Mouse (Mus musculus) hindbrain, embryonic 13.5 days (tissue): ENCODE measurements around the gene Zfp142. TPM values are rescaled to one million over a fixed set of nuclear protein-coding genes. Genes with fewer than 3 reads are reported as not detected.
A peak's percentile ranks its signal among the peaks of the same experiment; 100 is the strongest.

Source experiments
- ATAC-seq: fragments of 200-750 bp; cut with Nextera tagmentation; 2 replicates; pipeline ENCODE4 v1.8.0; 2017; ENCODE audit warnings: moderate TSS enrichment; ENCODE audit not compliant: low FRiP score
- H3K27ac ChIP-seq: fragments of 300-500 bp; sonication (generic); 2 replicates; pipeline ENCODE4 v1.5.1; 2015; ENCODE audit warnings: inconsistent platforms, mild to moderate bottlenecking, moderate library complexity
- H3K27me3 ChIP-seq: fragments of 300-500 bp; sonication (generic); 2 replicates; pipeline ENCODE4 v1.6.1; 2015; ENCODE audit warnings: mild to moderate bottlenecking, inconsistent platforms
- H3K36me3 ChIP-seq: fragments of 300-500 bp; sonication (generic); 2 replicates; pipeline ENCODE4 v1.6.1; 2015; ENCODE audit warnings: mild to moderate bottlenecking, inconsistent platforms
- H3K4me1 ChIP-seq: fragments of 300-500 bp; sonication (generic); replicated peaks from 2 replicates; pipeline ENCODE4 v1.6.1; 2015; ENCODE audit warnings: inconsistent platforms
- H3K4me2 ChIP-seq: fragments of 300-500 bp; sonication (generic); 2 replicates; pipeline ENCODE4 v1.6.1; 2015; ENCODE audit warnings: inconsistent platforms, mild to moderate bottlenecking, moderate library complexity
- H3K4me3 ChIP-seq: fragments of 300-500 bp; sonication (generic); 2 replicates; pipeline ENCODE4 v1.5.1; 2015; ENCODE audit warnings: mild to moderate bottlenecking, inconsistent platforms
- H3K9ac ChIP-seq: fragments of 300-500 bp; sonication (generic); 2 replicates; pipeline ENCODE4 v1.6.1; 2015; ENCODE audit warnings: mild to moderate bottlenecking, inconsistent platforms
- H3K9me3 ChIP-seq: fragments of 300-500 bp; sonication (generic); 2 replicates; pipeline ENCODE4 v1.6.1; 2016; ENCODE audit warnings: inconsistent platforms
- WGBS: fragments of 180-500 bp; shearing (Covaris S2); methylation state at CpG from one replicate; pipeline ENCODE4 v1.1.7; 2015; 5-methylcytosine and 5-hydroxymethylcytosine counted together
- microRNA-seq: library from miRNA; unstranded; fragments of <30 nt; microRNA quantifications from one replicate; pipeline ENCODE4, GENCODE M21; 2016
- polyA plus RNA-seq: library from polyadenylated mRNA; unstranded; fragments of >200 nt; fragmentation: Nextera tagmentation; extraction: Ambion mirVana; gene quantifications from 2 replicates; pipeline ENCODE4 v1.2.1, GENCODE M21; 2015

Zfp142 gene
- polyA plus RNA-seq, 1 experiment from 2014 or later: 8.3 TPM

- Histone ChIP-seq H3K4me2 (no peak overlapping the region), H3K9ac (no peak overlapping the region), H3K36me3 (peaks cover 93% of the 10 kb centered on the region), H3K4me1 (no peaks in the 10 kb centered on the region), H3K9me3 (no peaks in the 10 kb centered on the region), H3K4me3 (no peak overlapping the region), H3K27ac (no peak overlapping the region), H3K27me3 (no peaks in the 10 kb centered on the region)
- WGBS: 93% methylated on average over 29 of the region's 29 CpGs
- ATAC-seq: no peak
Observed at GRCm38 (mm10) chr1:74569739-74570719, 18.0 kb downstream of the Zfp142 start.

GRCm38 (mm10) chr1:74565834-74566233 lies 22.2 kb downstream of the Zfp142 start:
- Histone ChIP-seq H3K4me2 (no peak overlapping the region), H3K36me3 (peaks cover 76% of the 10 kb centered on the region), H3K4me1 (no peaks in the 10 kb centered on the region), H3K4me3 (no peak overlapping the region), H3K9ac (no peak overlapping the region), H3K9me3 (no peaks in the 10 kb centered on the region), H3K27ac (no peak overlapping the region), H3K27me3 (no peaks in the 10 kb centered on the region)
- 71% methylated on average over 6 of the region's 6 CpGs for WGBS
- no peak for ATAC-seq

GRCm38 (mm10) chr1:74559061-74559460 lies 29.0 kb downstream of the Zfp142 start:
- Histone ChIP-seq H3K36me3 (peaks cover 13% of the 10 kb centered on the region), H3K4me3 (no peak overlapping the region), H3K9me3 (no peaks in the 10 kb centered on the region), H3K4me1 (no peaks in the 10 kb centered on the region), H3K4me2 (no peak overlapping the region), H3K9ac (no peak overlapping the region), H3K27ac (no peak overlapping the region), H3K27me3 (no peaks in the 10 kb centered on the region)
- 85% methylated on average over 5 of the region's 5 CpGs for WGBS
- ATAC-seq: no peak

GRCm38 (mm10) chr1:74544184-74544583 lies 43.9 kb downstream of the Zfp142 start, which contains the start of gene Usp37:
TSS of gene Usp37 (minus strand) at chr1:74544284.
- H3K4me3 ChIP-seq: 0 out of 2 replicates have a peak within 1 kb of the TSS, but pooled peaks have one; percentile 4
- 29% methylated on average over 4 of the region's 4 CpGs for WGBS
- no peak within 1 kb of the TSS for H3K27ac ChIP-seq
- no peak for ATAC-seq
- H3K27me3 ChIP-seq: no peaks in the 10 kb centered on the region
- no peaks in the 10 kb centered on the region for H3K9me3 ChIP-seq
- H3K4me2 ChIP-seq: peak within 1 kb of the TSS; percentile 35
- peaks cover 17% of the 10 kb centered on the region for H3K4me1 ChIP-seq
- H3K9ac ChIP-seq: no peak within 1 kb of the TSS
- no peaks in the 10 kb centered on the region for H3K36me3 ChIP-seq

GRCm38 (mm10) chr1:74542451-74542961 lies 45.5 kb downstream of the Zfp142 start, which contains the start of gene Plcd4:
TSS of gene Plcd4 (plus strand) at chr1:74542888.
- WGBS: 12% methylated on average over 6 of the region's 6 CpGs
- Histone ChIP-seq H3K4me1 (peaks cover 17% of the 10 kb centered on the region), H3K9ac (peak within 1 kb of the TSS; percentile 9), H3K27ac (peak within 1 kb of the TSS; percentile 46), H3K9me3 (no peaks in the 10 kb centered on the region), H3K27me3 (no peaks in the 10 kb centered on the region), H3K4me3 (peak within 1 kb of the TSS; percentile 4; the same call in 1 of the 2 replicates), H3K36me3 (no peaks in the 10 kb centered on the region), H3K4me2 (peak within 1 kb of the TSS; percentile 35)
- peak; percentile 63; the same call in 1 of the 2 replicates for ATAC-seq

GRCm38 (mm10) chr1:74538650-74539049 lies 49.4 kb downstream of the Zfp142 start:
- Histone ChIP-seq H3K27ac (no peak overlapping the region), H3K4me1 (peaks cover 17% of the 10 kb centered on the region), H3K9me3 (no peaks in the 10 kb centered on the region), H3K4me2 (no peak overlapping the region), H3K4me3 (no peak overlapping the region), H3K9ac (no peak overlapping the region), H3K36me3 (no peaks in the 10 kb centered on the region), H3K27me3 (no peaks in the 10 kb centered on the region)
- ATAC-seq: no peak

- no peak overlapping the region for H3K4me3 ChIP-seq
- WGBS: 96% methylated on average over 7 of the region's 7 CpGs
- ATAC-seq: no peak
- no peak overlapping the region for H3K27ac ChIP-seq
- H3K36me3 ChIP-seq: peaks cover 90% of the 10 kb centered on the region
- H3K4me1 ChIP-seq: no peaks in the 10 kb centered on the region
- no peak overlapping the region for H3K4me2 ChIP-seq
- H3K9me3 ChIP-seq: no peaks in the 10 kb centered on the region
- H3K9ac ChIP-seq: no peak overlapping the region
- H3K27me3 ChIP-seq: no peaks in the 10 kb centered on the region
Observed at GRCm38 (mm10) chr1:74528589-74528988, 59.5 kb downstream of the Zfp142 start.

GRCm38 (mm10) chr1:74524746-74525145 lies 63.3 kb downstream of the Zfp142 start:
- H3K9ac ChIP-seq: no peak overlapping the region
- ATAC-seq: no peak
- peaks cover 88% of the 10 kb centered on the region for H3K36me3 ChIP-seq
- no peaks in the 10 kb centered on the region for H3K9me3 ChIP-seq
- H3K27me3 ChIP-seq: no peaks in the 10 kb centered on the region
- no peaks in the 10 kb centered on the region for H3K4me1 ChIP-seq
- no peak overlapping the region for H3K27ac ChIP-seq
- no peak overlapping the region for H3K4me3 ChIP-seq
- WGBS: 93% methylated on average over 4 of the region's 4 CpGs
- H3K4me2 ChIP-seq: no peak overlapping the region

GRCm38 (mm10) chr1:74519875-74520274 lies 68.2 kb downstream of the Zfp142 start:
- no peak overlapping the region for H3K4me2 ChIP-seq
- H3K36me3 ChIP-seq: peaks cover 52% of the 10 kb centered on the region
- no peak for ATAC-seq
- no peak overlapping the region for H3K4me3 ChIP-seq
- no peak overlapping the region for H3K9ac ChIP-seq
- no peaks in the 10 kb centered on the region for H3K4me1 ChIP-seq
- no peaks in the 10 kb centered on the region for H3K27me3 ChIP-seq
- no peak overlapping the region for H3K27ac ChIP-seq
- no peaks in the 10 kb centered on the region for H3K9me3 ChIP-seq

Small RNA genes within 50 kb of the gene (microRNA-seq; reads per million reads assigned to microRNA genes)
- gene Gm25035: not detected

Other genes starting within 250 kb of the Zfp142 start
- gene Catip, start 226.1 kb downstream of the Zfp142 start, polyA plus RNA-seq: 0.80 and 1.6 TPM in 2 replicates
- 2.4 and 2.5 TPM in 2 replicates for gene Slc11a1, start 213.1 kb downstream of the Zfp142 start, polyA plus RNA-seq
- gene Ctdsp1, start 196.7 kb downstream of the Zfp142 start, polyA plus RNA-seq: 18.5 and 19.8 TPM in 2 replicates
- gene Vil1, start 178.9 kb downstream of the Zfp142 start, polyA plus RNA-seq: 0.16 and 0.18 TPM in 2 replicates
- 49.6 and 51.6 TPM in 2 replicates for gene Cnot9, start 82.2 kb downstream of the Zfp142 start, polyA plus RNA-seq
- 3.4 and 4.1 TPM in 2 replicates for gene Plcd4, start 45.4 kb downstream of the Zfp142 start, polyA plus RNA-seq
- 27.2 and 28.1 TPM in 2 replicates for gene Usp37, start 44.0 kb downstream of the Zfp142 start, polyA plus RNA-seq
- 21.6 and 23.3 TPM in 2 replicates for gene Bcs1l, start within 50 bp of the Zfp142 start, polyA plus RNA-seq
- 46.4 and 47.5 TPM in 2 replicates for gene Rnf25, start 13.2 kb upstream of the Zfp142 start, polyA plus RNA-seq
- 22.1 and 24.8 TPM in 2 replicates for gene Stk36, start 13.2 kb upstream of the Zfp142 start, polyA plus RNA-seq
- gene Ttll4, start 73.5 kb upstream of the Zfp142 start, polyA plus RNA-seq: 11.9 and 13.3 TPM in 2 replicates
- gene Cyp27a1, start 125.3 kb upstream of the Zfp142 start, polyA plus RNA-seq: 2.1 TPM in 2 replicates
- 0.16 and 0.21 TPM in 2 replicates for gene Prkag3, start 161.0 kb upstream of the Zfp142 start, polyA plus RNA-seq
- gene Wnt6, start 183.6 kb upstream of the Zfp142 start, polyA plus RNA-seq: 3.6 and 4.5 TPM in 2 replicates
- gene Wnt10a, start 203.3 kb upstream of the Zfp142 start, polyA plus RNA-seq: 0.19 and 0.45 TPM in 2 replicates